Mouse (Mus musculus): ENCODE results near the gene Trio.

DNA sequence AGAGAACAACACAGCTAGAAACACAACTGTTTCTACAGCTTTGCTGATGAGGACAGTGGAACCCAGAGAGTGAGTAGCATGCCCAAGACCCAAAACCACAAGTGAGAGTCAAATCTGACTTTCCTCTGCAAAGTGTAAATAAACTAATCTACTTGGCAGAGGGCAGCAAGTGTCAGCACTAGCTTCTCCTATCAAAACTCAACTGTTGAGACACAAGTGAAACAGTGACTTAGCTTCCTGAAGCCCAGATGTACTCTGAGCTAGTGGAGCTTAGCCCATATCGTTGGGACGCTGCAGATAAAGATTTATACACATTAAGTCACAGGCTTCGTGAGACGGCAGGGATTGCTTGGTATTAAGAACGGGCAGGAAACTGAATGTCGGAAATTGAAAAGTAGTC, 60.8 kb downstream of the Trio start:
- TF ChIP-seq CTCF (IDR thresholded peaks at IDR 0.05; ENCODE audit: low read depth), result no peak
- TF ChIP-seq EP300 (optimal IDR thresholded peaks at IDR 0.05), result no peak

All from stomach, postnatal 0 days (tissue).